Mouse (Mus musculus): ENCODE results near the gene Cx3cr1.

DNA sequence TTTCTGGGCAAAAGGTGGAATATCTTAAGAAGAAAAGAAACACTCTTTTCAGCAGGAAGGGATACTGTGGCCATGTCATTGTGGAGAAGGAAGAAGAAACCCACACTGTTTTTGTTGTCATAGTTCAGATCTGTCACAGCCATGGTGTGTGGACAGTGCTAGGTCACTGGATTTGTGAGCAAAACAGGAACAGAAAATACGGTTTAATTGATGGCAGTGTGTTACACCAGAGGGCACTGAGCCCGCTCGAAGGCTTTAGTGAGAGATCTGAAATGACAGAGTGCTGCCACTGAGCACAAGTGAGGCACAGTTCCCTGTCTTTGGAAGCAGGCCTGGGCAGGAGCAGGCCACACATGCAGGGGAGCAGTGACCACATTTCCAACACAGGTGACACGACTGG, 48.5 kb upstream of the Cx3cr1 start:
- TF ChIP-seq EP300 (optimal IDR thresholded peaks at IDR 0.05) (no peak), CTCF (IDR thresholded peaks at IDR 0.05; ENCODE audit: low read depth) (no peak)
